Mouse (Mus musculus) erythroblast, embryonic 14.5 days (primary cell): ENCODE measurements around the gene Phldb1. TPM values are rescaled to one million over a fixed set of nuclear protein-coding genes. Genes with fewer than 3 reads are reported as not detected.
"Not testable (repeated sequence)": the region's sequence is repeated elsewhere in the genome, so short reads cannot be mapped to it uniquely, and the experiment has no call there.

Source experiments
- H3K27me3 ChIP-seq: 2 replicates; pipeline ENCODE4 v1.6.1; 2012; ENCODE audit warnings: inconsistent platforms; ENCODE audit not compliant: control insufficient read depth
- H3K36me3 ChIP-seq: 2 replicates; pipeline ENCODE4 v1.6.1; 2012; ENCODE audit warnings: mild to moderate bottlenecking, inconsistent platforms; ENCODE audit not compliant: control insufficient read depth
- H3K4me1 ChIP-seq: 2 replicates; pipeline ENCODE4 v1.6.1; 2012; ENCODE audit warnings: inconsistent platforms; ENCODE audit not compliant: control insufficient read depth
- H3K4me3 ChIP-seq: replicated peaks from 2 replicates; pipeline ENCODE3; 2012; ENCODE audit warnings: moderate library complexity, mild to moderate bottlenecking, inconsistent platforms
- H3K9me3 ChIP-seq: 2 replicates; pipeline ENCODE4 v1.6.1; 2012; ENCODE audit warnings: low read length, inconsistent platforms, mixed read lengths; ENCODE audit not compliant: control insufficient read depth
- GATA1 ChIP-seq: IDR thresholded peaks from 2 replicates; pipeline ENCODE4 v1.6.1; 2012; ENCODE audit warnings: low read length, inconsistent platforms, mixed read lengths
- TAL1 ChIP-seq: IDR thresholded peaks from 3 replicates; pipeline ENCODE4 v1.6.1; 2012; ENCODE audit warnings: low read length, inconsistent platforms, mixed read lengths
- polyA plus RNA-seq: library from polyadenylated mRNA; stranded (reverse); fragments of >175 nt; gene quantifications from 2 replicates; pipeline ENCODE4 v1.2.3, GENCODE M21; 2012

Phldb1 gene
- polyA plus RNA-seq, 1 experiment: 0.15 TPM

GRCm38 (mm10) chr9:44640646-44641357 lies 94.2 kb downstream of the Phldb1 start:
- Histone ChIP-seq H3K9me3 (peaks cover 5% of the 10 kb centered on the region), H3K27me3 (no peaks in the 10 kb centered on the region), H3K36me3 (peaks cover 33% of the 10 kb centered on the region), H3K4me3 (no peak overlapping the region), H3K4me1 (peaks cover 4% of the 10 kb centered on the region)
- TF ChIP-seq TAL1 (no peak), GATA1 (no peak)

- H3K4me1 ChIP-seq, H3K4me3 ChIP-seq, H3K27me3 ChIP-seq, H3K9me3 ChIP-seq: not testable (repeated sequence)
- H3K36me3 ChIP-seq: peaks cover 41% of the 10 kb centered on the region
Measured at GRCm38 (mm10) chr9:44640028-44640427, 95.0 kb downstream of the Phldb1 start.

- H3K9me3 ChIP-seq, H3K27me3 ChIP-seq, H3K4me3 ChIP-seq, H3K4me1 ChIP-seq: not testable (repeated sequence)
- H3K36me3 ChIP-seq: peaks cover 54% of the 10 kb centered on the region
Measured at GRCm38 (mm10) chr9:44638726-44639125, 96.3 kb downstream of the Phldb1 start.

- Histone ChIP-seq H3K36me3 (peaks cover 65% of the 10 kb centered on the region), H3K4me3 (no peak overlapping the region), H3K4me1 (no peaks in the 10 kb centered on the region), H3K27me3 (no peaks in the 10 kb centered on the region), H3K9me3 (peaks cover 5% of the 10 kb centered on the region)
- TF ChIP-seq GATA1: no peak
- TF ChIP-seq TAL1: no peak
Measured at GRCm38 (mm10) chr9:44637551-44638169, 97.3 kb downstream of the Phldb1 start.

Other genes starting within 250 kb of the Phldb1 start
- gene Cxcr5, start 173.3 kb downstream of the Phldb1 start, polyA plus RNA-seq: not detected in 2 replicates
- gene Ddx6, start 130.3 kb downstream of the Phldb1 start, polyA plus RNA-seq: 1.2 and 1.7 TPM in 2 replicates
- gene Treh, start 62.0 kb downstream of the Phldb1 start, polyA plus RNA-seq: not detected in 2 replicates
- gene Arcn1, start 32.6 kb upstream of the Phldb1 start, polyA plus RNA-seq: 0.33 and 0.52 TPM in 2 replicates
- gene Ift46, start 32.7 kb upstream of the Phldb1 start, polyA plus RNA-seq: 0.29 and 0.86 TPM in 2 replicates
- 0.01 TPM in 1 of 2 replicates, not detected in the other for gene Tmem25, start 64.1 kb upstream of the Phldb1 start, polyA plus RNA-seq
- gene Ttc36, start 67.9 kb upstream of the Phldb1 start, polyA plus RNA-seq: 0.12 and 0.83 TPM in 2 replicates
- 0.29 and 0.38 TPM in 2 replicates for gene Kmt2a, start 146.1 kb upstream of the Phldb1 start, polyA plus RNA-seq
- 7.2 and 8.5 TPM in 2 replicates for gene Atp5l, start 185.5 kb upstream of the Phldb1 start, polyA plus RNA-seq
- gene Ube4a, start 230.4 kb upstream of the Phldb1 start, polyA plus RNA-seq: 0.21 and 0.31 TPM in 2 replicates
- gene Cd3g, start 245.2 kb upstream of the Phldb1 start, polyA plus RNA-seq: not detected in 2 replicates
- gene Cd3d, start 246.6 kb upstream of the Phldb1 start, polyA plus RNA-seq: not detected in 2 replicates